Mouse (Mus musculus): ENCODE data around the gene Slc26a6. TPM values are rescaled to one million over a fixed set of nuclear protein-coding genes. Genes with fewer than 3 reads are reported as not detected.
A peak's percentile ranks its signal among the peaks of the same experiment; 100 is the strongest.

Slc26a6 gene
- polyA plus RNA-seq, 1 experiment from 2014 or later = 13.7 TPM

DNA sequence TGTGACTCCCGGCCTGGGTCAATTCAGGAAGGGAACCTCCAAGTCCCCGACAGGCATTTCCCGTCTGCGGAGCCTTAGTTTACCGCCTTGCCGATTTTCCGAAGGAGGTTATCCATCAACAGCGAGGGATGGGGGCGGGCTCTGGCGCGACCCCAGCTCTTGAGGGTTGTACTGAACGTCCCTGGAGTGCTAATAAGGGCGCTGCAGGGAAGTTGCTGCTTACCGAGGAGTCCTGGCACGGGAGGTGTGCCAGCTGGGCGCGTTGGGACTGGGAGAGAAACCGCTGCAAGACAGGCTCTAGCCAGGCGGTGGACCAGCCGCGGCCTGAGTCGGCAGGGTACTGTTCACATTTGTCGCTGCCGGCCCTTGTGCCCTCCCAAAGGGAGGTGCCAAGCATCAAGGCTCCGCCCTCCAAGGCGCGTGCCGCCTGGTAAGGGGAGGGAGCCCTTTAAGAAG, 1.2 kb downstream of the Slc26a6 start:
- DNase-seq (ENCODE audit: low spot score) (peak; percentile 84), ATAC-seq (ENCODE audit: low FRiP score) (peak; percentile 75)
- Histone ChIP-seq H3K4me3 (ENCODE audit: low read depth, low read length) (peak overlapping the region; percentile 76), H3K36me3 (ENCODE audit: control insufficient read depth, insufficient read depth, low read length) (no peaks in the 10 kb centered on the region), H3K4me2 (replicated peaks; ENCODE audit: low read depth, low read length) (peak overlapping the region; percentile 96), H3K9me3 (ENCODE audit: control insufficient read depth, low read length) (no peaks in the 10 kb centered on the region), H3K9ac (ENCODE audit: low read depth, low read length) (peak overlapping the region; percentile 74), H3K27ac (ENCODE audit: low read depth, low read length) (peak overlapping the region; percentile 68), H3K27me3 (ENCODE audit: control insufficient read depth, insufficient read depth, low read length) (no peaks in the 10 kb centered on the region), H3K4me1 (replicated peaks; ENCODE audit: control insufficient read depth, insufficient read depth, low read length) (0 out of 2 replicates have a peak, but pooled peaks cover 4% of the 10 kb centered on the region)
- WGBS = under 1% methylated on average over 26 of the region's 28 CpGs

DNA sequence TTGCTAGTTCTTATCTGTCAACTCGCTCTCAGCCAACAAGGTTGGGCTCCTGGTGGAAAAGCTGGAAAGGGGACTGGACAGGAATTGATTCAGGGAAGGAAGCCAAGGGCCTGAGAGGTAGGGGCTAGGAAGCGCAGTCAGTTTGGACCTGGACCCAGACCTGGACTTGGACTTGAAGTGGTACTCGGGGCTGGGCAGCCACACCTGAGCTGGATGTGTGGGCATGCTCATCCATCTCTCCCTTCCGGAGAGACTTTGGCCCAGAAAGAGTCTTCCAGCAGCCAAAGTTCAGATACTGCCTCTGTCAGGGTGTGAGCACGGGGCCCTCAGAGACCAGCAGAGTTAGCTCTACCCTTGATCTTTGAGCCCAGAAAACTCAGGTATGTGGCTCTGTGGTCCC, 2.3 kb downstream of the Slc26a6 start:
- Histone ChIP-seq H3K4me3 (ENCODE audit: low read depth, low read length) (no peak overlapping the region), H3K4me1 (replicated peaks; ENCODE audit: control insufficient read depth, insufficient read depth, low read length) (0 out of 2 replicates have a peak, but pooled peaks cover 4% of the 10 kb centered on the region), H3K4me2 (replicated peaks; ENCODE audit: low read depth, low read length) (no peak overlapping the region), H3K27me3 (ENCODE audit: control insufficient read depth, insufficient read depth, low read length) (no peaks in the 10 kb centered on the region), H3K36me3 (ENCODE audit: control insufficient read depth, insufficient read depth, low read length) (no peaks in the 10 kb centered on the region), H3K9me3 (ENCODE audit: control insufficient read depth, low read length) (no peaks in the 10 kb centered on the region), H3K9ac (ENCODE audit: low read depth, low read length) (no peak overlapping the region), H3K27ac (ENCODE audit: low read depth, low read length) (no peak overlapping the region)
- 64% methylated on average over 5 of the region's 5 CpGs for WGBS
- ATAC-seq (ENCODE audit: low FRiP score) (no peak), DNase-seq (ENCODE audit: low spot score) (no peak)

DNA sequence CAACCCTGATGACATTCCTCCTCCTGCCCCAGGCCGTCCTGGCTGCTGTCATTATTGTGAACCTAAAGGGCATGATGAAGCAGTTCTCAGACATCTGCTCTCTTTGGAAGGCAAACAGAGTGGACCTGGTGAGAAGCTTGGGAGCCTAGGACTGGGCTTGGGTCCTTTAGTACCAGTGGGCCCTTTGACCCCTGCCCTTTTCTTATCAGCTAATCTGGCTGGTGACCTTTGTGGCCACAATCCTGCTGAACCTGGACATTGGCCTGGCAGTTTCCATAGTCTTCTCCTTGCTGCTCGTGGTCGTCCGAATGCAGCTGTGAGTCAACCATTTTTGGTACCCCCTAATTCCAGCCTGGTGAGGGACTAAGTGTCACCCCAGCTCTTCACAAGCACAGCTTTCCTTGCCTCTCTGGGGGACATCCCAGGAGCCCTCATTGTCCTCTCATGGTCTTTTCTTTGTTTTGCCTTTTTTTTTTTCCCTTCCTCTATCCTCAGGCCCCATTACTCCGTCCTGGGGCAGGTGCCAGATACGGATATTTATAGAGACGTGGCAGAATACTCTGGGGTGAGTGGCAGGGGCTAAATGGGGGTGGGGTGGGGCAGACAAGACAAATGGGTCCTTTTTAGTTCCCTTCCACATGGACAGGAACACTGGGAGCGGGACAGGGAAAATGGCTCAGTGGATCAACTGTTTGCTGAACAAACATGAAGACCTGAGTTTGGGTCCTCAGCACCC, 5.9 kb downstream of the Slc26a6 start:
- 0 out of 2 replicates have a peak, but pooled peaks cover 2% of the 10 kb centered on the region for H3K36me3 ChIP-seq (ENCODE audit: control insufficient read depth, insufficient read depth, low read length)
- 0 out of 2 replicates have a peak, but pooled peaks cover 2% of the 10 kb centered on the region for H3K4me1 ChIP-seq (replicated peaks; ENCODE audit: control insufficient read depth, insufficient read depth, low read length)
- H3K9ac ChIP-seq (ENCODE audit: low read depth, low read length) = no peak overlapping the region
- WGBS = 80% methylated on average over 8 of the region's 8 CpGs
- H3K27ac ChIP-seq (ENCODE audit: low read depth, low read length) = no peak overlapping the region
- H3K4me2 ChIP-seq (replicated peaks; ENCODE audit: low read depth, low read length) = no peak overlapping the region
- H3K27me3 ChIP-seq (ENCODE audit: control insufficient read depth, insufficient read depth, low read length) = no peaks in the 10 kb centered on the region
- H3K4me3 ChIP-seq (ENCODE audit: low read depth, low read length) = no peak overlapping the region
- ATAC-seq (ENCODE audit: low FRiP score) = no peak
- no peak for DNase-seq (ENCODE audit: low spot score)
- H3K9me3 ChIP-seq (ENCODE audit: control insufficient read depth, low read length) = no peaks in the 10 kb centered on the region

DNA sequence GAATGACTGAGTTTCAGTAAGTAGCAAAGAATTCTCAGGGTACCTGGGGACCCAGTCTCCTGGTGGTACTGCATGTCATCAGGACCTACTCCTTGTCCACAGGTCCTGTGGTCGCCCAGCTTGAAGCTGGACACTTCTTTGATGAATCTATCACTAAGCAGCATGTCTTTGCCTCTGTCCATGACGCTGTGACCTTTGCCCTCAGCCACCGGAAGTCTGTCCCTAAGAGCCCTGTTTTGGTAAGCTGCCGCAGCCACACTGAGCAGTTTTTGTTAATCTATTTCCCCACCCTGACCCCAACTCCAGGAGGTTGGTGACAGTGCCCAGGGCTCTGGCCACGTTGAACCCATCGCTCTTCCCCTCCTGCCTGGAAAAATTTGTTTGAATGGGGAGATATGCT, 59.2 kb downstream of the Slc26a6 start:
- ATAC-seq (ENCODE audit: low FRiP score) = no peak
- Histone ChIP-seq H3K36me3 (ENCODE audit: control insufficient read depth, insufficient read depth, low read length) (no peaks in the 10 kb centered on the region), H3K27ac (ENCODE audit: low read depth, low read length) (no peak overlapping the region), H3K9ac (ENCODE audit: low read depth, low read length) (no peak overlapping the region), H3K4me1 (replicated peaks; ENCODE audit: control insufficient read depth, insufficient read depth, low read length) (no peaks in the 10 kb centered on the region), H3K4me2 (replicated peaks; ENCODE audit: low read depth, low read length) (no peak overlapping the region), H3K9me3 (ENCODE audit: control insufficient read depth, low read length) (no peaks in the 10 kb centered on the region), H3K4me3 (ENCODE audit: low read depth, low read length) (no peak overlapping the region), H3K27me3 (ENCODE audit: control insufficient read depth, insufficient read depth, low read length) (no peaks in the 10 kb centered on the region)
- no peak for DNase-seq (ENCODE audit: low spot score)
- WGBS = 52% methylated on average over 6 of the region's 6 CpGs

DNA sequence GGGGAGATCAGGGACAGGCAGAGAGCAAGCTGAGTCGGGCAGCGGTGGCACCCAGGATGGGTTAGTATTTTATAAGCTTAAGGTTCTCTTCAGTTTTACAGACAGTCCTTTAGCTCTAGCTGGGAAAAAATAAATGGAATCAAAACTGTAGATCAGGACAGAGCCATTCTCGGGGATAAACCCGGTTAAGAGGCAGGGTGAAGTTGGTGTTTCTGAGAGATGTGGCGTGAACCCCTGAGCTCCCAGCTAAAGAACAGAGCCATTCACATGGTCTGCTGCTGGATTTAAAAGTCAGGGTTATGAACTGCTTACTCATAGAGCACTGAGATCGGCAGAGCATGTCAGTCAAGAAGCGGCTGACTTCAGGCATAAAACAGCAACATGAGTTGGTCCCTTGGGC, 60.1 kb downstream of the Slc26a6 start:
- 88% methylated on average over 7 of the region's 7 CpGs for WGBS
- H3K4me2 ChIP-seq (replicated peaks; ENCODE audit: low read depth, low read length) = no peak overlapping the region

DNA sequence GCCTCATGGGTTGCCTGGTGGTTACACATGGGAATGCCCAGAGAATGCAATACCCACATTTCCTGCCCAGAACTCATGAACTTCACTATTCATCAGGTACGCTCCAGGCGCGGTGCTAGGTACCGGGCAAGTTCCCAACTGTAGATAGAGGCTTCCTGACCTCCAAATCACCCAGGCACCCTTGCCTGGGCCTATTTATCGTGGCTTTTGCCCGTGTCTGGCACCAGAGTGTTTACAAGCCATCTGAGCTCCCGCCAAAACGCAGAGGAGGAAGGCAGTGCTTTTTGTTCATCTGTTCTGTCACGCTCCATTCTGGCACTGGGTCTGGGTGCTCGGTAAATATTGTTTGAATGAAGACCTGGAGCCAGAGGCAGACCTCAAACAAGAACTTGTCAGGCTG, 60.5 kb downstream of the Slc26a6 start:
- Histone ChIP-seq H3K36me3 (ENCODE audit: control insufficient read depth, insufficient read depth, low read length) (no peaks in the 10 kb centered on the region), H3K4me1 (replicated peaks; ENCODE audit: control insufficient read depth, insufficient read depth, low read length) (no peaks in the 10 kb centered on the region), H3K9me3 (ENCODE audit: control insufficient read depth, low read length) (no peaks in the 10 kb centered on the region), H3K4me2 (replicated peaks; ENCODE audit: low read depth, low read length) (no peak overlapping the region), H3K27ac (ENCODE audit: low read depth, low read length) (no peak overlapping the region), H3K27me3 (ENCODE audit: control insufficient read depth, insufficient read depth, low read length) (no peaks in the 10 kb centered on the region), H3K9ac (ENCODE audit: low read depth, low read length) (no peak overlapping the region), H3K4me3 (ENCODE audit: low read depth, low read length) (no peak overlapping the region)
- no peak for DNase-seq (ENCODE audit: low spot score)
- no peak for ATAC-seq (ENCODE audit: low FRiP score)
- 83% methylated on average over 10 of the region's 10 CpGs for WGBS

More for the DNA sequence above, 60.1 kb downstream of the Slc26a6 start:
- no peaks in the 10 kb centered on the region for H3K27me3 ChIP-seq (ENCODE audit: control insufficient read depth, insufficient read depth, low read length)
- no peaks in the 10 kb centered on the region for H3K4me1 ChIP-seq (replicated peaks; ENCODE audit: control insufficient read depth, insufficient read depth, low read length)
- H3K9ac ChIP-seq (ENCODE audit: low read depth, low read length) = no peak overlapping the region
- no peak overlapping the region for H3K27ac ChIP-seq (ENCODE audit: low read depth, low read length)
- no peaks in the 10 kb centered on the region for H3K36me3 ChIP-seq (ENCODE audit: control insufficient read depth, insufficient read depth, low read length)
- no peaks in the 10 kb centered on the region for H3K9me3 ChIP-seq (ENCODE audit: control insufficient read depth, low read length)
- H3K4me3 ChIP-seq (ENCODE audit: low read depth, low read length) = no peak overlapping the region
- ATAC-seq (ENCODE audit: low FRiP score) (no peak), DNase-seq (ENCODE audit: low spot score) (no peak)

DNA sequence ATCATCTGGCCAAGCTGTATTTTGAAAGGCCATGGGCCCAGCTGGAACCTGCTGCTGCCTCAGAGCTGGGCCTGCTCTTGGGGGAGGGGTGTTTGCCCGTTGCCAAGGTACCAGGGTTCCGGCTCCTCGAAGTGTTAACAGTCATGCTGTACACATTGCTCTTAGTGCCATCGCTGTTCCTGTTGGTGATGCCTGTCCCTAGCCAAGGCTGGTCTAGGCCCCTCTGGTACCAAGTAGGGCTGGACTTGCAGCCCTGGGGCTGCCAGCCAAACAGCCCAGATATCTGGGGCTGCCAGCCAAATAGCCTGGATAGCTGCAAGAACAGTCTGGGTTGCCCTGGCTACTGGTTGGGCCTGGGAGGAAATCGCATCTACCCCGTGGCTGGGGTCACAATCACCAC, 61.4 kb downstream of the Slc26a6 start, which contains the start of gene Tmem89:
Gene Tmem89 (plus strand): TSS at position 129 of the 400 bp plus-strand sequence.
- DNase-seq (ENCODE audit: low spot score) (no peak), ATAC-seq (ENCODE audit: low FRiP score) (no peak)
- 80% methylated on average over 6 of the region's 6 CpGs for WGBS

DNA sequence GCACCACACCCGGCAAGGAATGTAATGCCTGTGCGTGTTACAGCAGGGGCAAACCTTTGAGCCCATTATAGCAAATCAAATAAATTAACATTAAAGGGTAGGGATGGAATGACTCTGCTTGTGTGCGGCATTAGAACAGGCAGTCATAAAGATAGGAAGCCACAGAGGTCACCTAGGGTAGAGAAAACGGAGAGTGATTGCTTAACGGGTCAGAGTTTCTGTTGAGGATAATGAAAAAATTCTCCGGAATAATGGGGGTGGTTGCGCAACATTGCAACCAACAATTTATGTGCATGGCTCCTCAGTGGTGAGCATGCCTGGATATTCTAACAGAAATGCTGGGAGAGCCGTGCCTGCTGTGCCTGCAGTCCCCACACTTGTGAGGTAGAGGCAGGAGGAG, 72.8 kb downstream of the Slc26a6 start:
- WGBS = 77% methylated on average over 8 of the region's 8 CpGs
- Histone ChIP-seq H3K4me1 (replicated peaks; ENCODE audit: control insufficient read depth, insufficient read depth, low read length) (no peaks in the 10 kb centered on the region), H3K36me3 (ENCODE audit: control insufficient read depth, insufficient read depth, low read length) (no peaks in the 10 kb centered on the region), H3K4me2 (replicated peaks; ENCODE audit: low read depth, low read length) (no peak overlapping the region), H3K9me3 (ENCODE audit: control insufficient read depth, low read length) (no peaks in the 10 kb centered on the region), H3K27me3 (ENCODE audit: control insufficient read depth, insufficient read depth, low read length) (no peaks in the 10 kb centered on the region), H3K27ac (ENCODE audit: low read depth, low read length) (no peak overlapping the region), H3K9ac (ENCODE audit: low read depth, low read length) (no peak overlapping the region), H3K4me3 (ENCODE audit: low read depth, low read length) (no peak overlapping the region)
- DNase-seq (ENCODE audit: low spot score) (no peak), ATAC-seq (ENCODE audit: low FRiP score) (no peak)

More for the DNA sequence above, 61.4 kb downstream of the Slc26a6 start, which contains the start of gene Tmem89:
- Histone ChIP-seq H3K9me3 (ENCODE audit: control insufficient read depth, low read length) (no peaks in the 10 kb centered on the region), H3K4me2 (replicated peaks; ENCODE audit: low read depth, low read length) (no peak within 1 kb of the TSS), H3K4me3 (ENCODE audit: low read depth, low read length) (no peak within 1 kb of the TSS), H3K27ac (ENCODE audit: low read depth, low read length) (no peak within 1 kb of the TSS), H3K36me3 (ENCODE audit: control insufficient read depth, insufficient read depth, low read length) (no peaks in the 10 kb centered on the region), H3K27me3 (ENCODE audit: control insufficient read depth, insufficient read depth, low read length) (no peaks in the 10 kb centered on the region), H3K4me1 (replicated peaks; ENCODE audit: control insufficient read depth, insufficient read depth, low read length) (no peaks in the 10 kb centered on the region), H3K9ac (ENCODE audit: low read depth, low read length) (no peak within 1 kb of the TSS)

DNA sequence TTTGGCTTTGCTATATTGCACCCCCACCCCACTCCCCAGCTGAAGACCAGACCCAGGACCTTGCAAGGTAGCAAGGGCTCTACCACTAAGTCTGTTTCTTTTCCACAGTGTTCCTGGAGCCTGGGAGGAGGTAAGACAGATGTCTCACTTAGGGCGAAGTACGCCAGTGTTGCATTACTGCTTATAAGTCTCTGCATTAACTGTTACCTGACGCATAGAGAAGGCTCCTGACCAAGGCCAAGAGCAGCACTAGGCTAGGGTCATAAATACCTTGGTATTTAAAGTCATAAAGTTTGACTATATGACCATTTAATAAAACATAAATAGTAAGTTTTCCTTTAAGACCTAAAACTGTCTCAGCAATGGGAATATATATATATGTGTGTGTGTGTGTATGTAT, 75.3 kb downstream of the Slc26a6 start:
- no peak overlapping the region for H3K4me3 ChIP-seq (ENCODE audit: low read depth, low read length)
- H3K4me2 ChIP-seq (replicated peaks; ENCODE audit: low read depth, low read length) = no peak overlapping the region
- ATAC-seq (ENCODE audit: low FRiP score) = no peak
- no peaks in the 10 kb centered on the region for H3K36me3 ChIP-seq (ENCODE audit: control insufficient read depth, insufficient read depth, low read length)
- H3K27ac ChIP-seq (ENCODE audit: low read depth, low read length) = no peak overlapping the region
- no peaks in the 10 kb centered on the region for H3K9me3 ChIP-seq (ENCODE audit: control insufficient read depth, low read length)
- no peak overlapping the region for H3K9ac ChIP-seq (ENCODE audit: low read depth, low read length)
- DNase-seq (ENCODE audit: low spot score) = no peak
- H3K27me3 ChIP-seq (ENCODE audit: control insufficient read depth, insufficient read depth, low read length) = no peaks in the 10 kb centered on the region
- no peaks in the 10 kb centered on the region for H3K4me1 ChIP-seq (replicated peaks; ENCODE audit: control insufficient read depth, insufficient read depth, low read length)
- WGBS = 91% methylated on average over 3 of the region's 3 CpGs
